In genomic region chr1:37471179-37472148, GRCm38 (mm10) we compare ENCODE assay signal across 14 mouse cellular contexts. TPM values are rescaled to one million over a fixed set of nuclear protein-coding genes. Genes with fewer than 3 reads are reported as not detected.
A peak's percentile ranks its signal among the peaks of the same experiment; 100 is the strongest.
DNase-seq lines count a peak whose midpoint lies in the region; ATAC-seq and TF ChIP-seq lines count a peak whose summit lies in the region.
"Had no signal": no experiment of that assay in that cellular context is flagged by ENCODE, and none has a peak within 500 bp of the region (broad histone marks: within the 10 kb centered on the region; RNA-seq: fewer than 3 reads in every experiment).

No protein-coding gene starts in this region.

- H3K4me2 ChIP-seq in hindbrain, postnatal 0 days (ENCODE audit: low read depth, low read length): no peak overlapping the region
- no peak overlapping the region for H3K4me2 ChIP-seq in hindbrain, embryonic 16.5 days (ENCODE audit: low read length)
- no peak overlapping the region for H3K4me2 ChIP-seq in liver, postnatal 0 days (ENCODE audit: low read depth, low read length)
- no peak overlapping the region for H3K4me2 ChIP-seq in forebrain, embryonic 13.5 days
- H3K4me2 ChIP-seq: heart, embryonic 13.5 days; hindbrain, embryonic 12.5 days; midbrain, embryonic 12.5 days had no signal

- TF ChIP-seq POLR2A in spleen, adult 2 months (IDR thresholded peaks at IDR 0.05; ENCODE audit: low read depth, low read length): no peak

- no peak for TF ChIP-seq EP300 in liver, postnatal 0 days (IDR thresholded peaks at IDR 0.05; ENCODE audit: low read depth)

- peak; percentile 15 for DNase-seq in hindbrain, postnatal 0 days (ENCODE audit: low spot score)
- DNase-seq in spleen, adult 2 months (ENCODE audit: low read depth in 1 of 2, low spot score in 2 of 2): no peak
- DNase-seq in spleen, postnatal 4 days (ENCODE audit: low spot score in 2 of 2): no peak
- no peak for DNase-seq in liver, postnatal 0 days
- DNase-seq: adrenal gland, adult 8-10 months; cerebellum, adult 11-12 months; kidney, adult 9 months had no signal

- H3K4me1 ChIP-seq in hindbrain, postnatal 0 days (ENCODE audit: insufficient read depth, low read length): no peaks in the 10 kb centered on the region
- no peaks in the 10 kb centered on the region for H3K4me1 ChIP-seq in hindbrain, embryonic 16.5 days (ENCODE audit: control insufficient read depth, insufficient read depth, low read depth, low read length)
- peaks cover 25% of the 10 kb centered on the region; the same call in 1 of the 2 replicates for H3K4me1 ChIP-seq in spleen, adult 2 months (ENCODE audit: control insufficient read depth, insufficient read depth, insufficient read length)
- peaks cover 7% of the 10 kb centered on the region for H3K4me1 ChIP-seq in liver, postnatal 0 days (ENCODE audit: insufficient read depth)
- no peaks in the 10 kb centered on the region for H3K4me1 ChIP-seq in forebrain, embryonic 13.5 days
- H3K4me1 ChIP-seq: hindbrain, embryonic 12.5 days; midbrain, embryonic 12.5 days had no signal

- H3K27me3 ChIP-seq in hindbrain, postnatal 0 days (ENCODE audit: insufficient read depth, low read length): no peaks in the 10 kb centered on the region
- H3K27me3 ChIP-seq in hindbrain, embryonic 16.5 days (replicated peaks; ENCODE audit: control insufficient read depth, insufficient read depth, low read length): no peaks in the 10 kb centered on the region
- H3K27me3 ChIP-seq in spleen, adult 2 months (ENCODE audit: control insufficient read depth, insufficient read depth, low read length): no peaks in the 10 kb centered on the region
- H3K27me3 ChIP-seq in liver, postnatal 0 days (ENCODE audit: insufficient read depth, low read length): no peaks in the 10 kb centered on the region
- H3K27me3 ChIP-seq in forebrain, embryonic 13.5 days: no peaks in the 10 kb centered on the region
- H3K27me3 ChIP-seq: heart, embryonic 13.5 days; hindbrain, embryonic 12.5 days; midbrain, embryonic 12.5 days had no signal

- peak; percentile 57 for TF ChIP-seq CTCF in hindbrain, postnatal 0 days (IDR thresholded peaks at IDR 0.05; ENCODE audit: low read depth)
- TF ChIP-seq CTCF in spleen, adult 2 months (IDR thresholded peaks at IDR 0.05; ENCODE audit: extremely low read depth, insufficient read depth, insufficient read length, insufficient replicate concordance): no peak
- TF ChIP-seq CTCF in liver, postnatal 0 days (IDR thresholded peaks at IDR 0.05; ENCODE audit: low read depth): peak; percentile 40

- 86% methylated on average over 6 of the region's 6 CpGs for WGBS in hindbrain, postnatal 0 days
- WGBS in hindbrain, embryonic 16.5 days: 83% methylated on average over 6 of the region's 6 CpGs
- 58% methylated on average over 6 of the region's 6 CpGs for WGBS in spleen, adult 2 months
- WGBS in liver, postnatal 0 days (ENCODE audit: insufficient replicate concordance): 79% methylated on average over 6 of the region's 6 CpGs
- WGBS in forebrain, embryonic 13.5 days: 85% methylated on average over 6 of the region's 6 CpGs

- H3K4me3 ChIP-seq in hindbrain, postnatal 0 days (ENCODE audit: low read length): no peak overlapping the region
- no peak overlapping the region for H3K4me3 ChIP-seq in hindbrain, embryonic 16.5 days (ENCODE audit: low read length)
- H3K4me3 ChIP-seq in spleen, adult 2 months (ENCODE audit: extremely low read depth, insufficient read depth, insufficient read length): no peak overlapping the region
- H3K4me3 ChIP-seq in liver, postnatal 0 days (ENCODE audit: low read depth, low read length): no peak overlapping the region
- no peak overlapping the region for H3K4me3 ChIP-seq in forebrain, embryonic 13.5 days
- H3K4me3 ChIP-seq: erythroblast, embryonic 14.5 days; heart, embryonic 13.5 days; hindbrain, embryonic 12.5 days; midbrain, embryonic 12.5 days had no signal

- no peaks in the 10 kb centered on the region for H3K36me3 ChIP-seq in hindbrain, postnatal 0 days (ENCODE audit: insufficient read depth, low read length)
- no peaks in the 10 kb centered on the region for H3K36me3 ChIP-seq in hindbrain, embryonic 16.5 days (ENCODE audit: control insufficient read depth, insufficient read depth, low read length)
- no peaks in the 10 kb centered on the region for H3K36me3 ChIP-seq in spleen, adult 2 months (ENCODE audit: control insufficient read depth, insufficient read depth, low read length)
- H3K36me3 ChIP-seq in liver, postnatal 0 days (replicated peaks; ENCODE audit: insufficient read depth, low read length): no peaks in the 10 kb centered on the region
- H3K36me3 ChIP-seq in forebrain, embryonic 13.5 days (ENCODE audit: poor library complexity, severe bottlenecking): no peaks in the 10 kb centered on the region
- H3K36me3 ChIP-seq: hindbrain, embryonic 12.5 days; midbrain, embryonic 12.5 days had no signal

- H3K9ac ChIP-seq in hindbrain, postnatal 0 days (replicated peaks; ENCODE audit: low read length): no peak overlapping the region
- no peak overlapping the region for H3K9ac ChIP-seq in hindbrain, embryonic 16.5 days (ENCODE audit: low read depth, low read length)
- no peak overlapping the region for H3K9ac ChIP-seq in liver, postnatal 0 days (replicated peaks)
- H3K9ac ChIP-seq in forebrain, embryonic 13.5 days: no peak overlapping the region
- H3K9ac ChIP-seq: heart, embryonic 13.5 days; hindbrain, embryonic 12.5 days; midbrain, embryonic 12.5 days had no signal

- ATAC-seq in hindbrain, postnatal 0 days: no peak
- ATAC-seq in hindbrain, embryonic 16.5 days: no peak
- no peak for ATAC-seq in liver, postnatal 0 days
- no peak for ATAC-seq in erythroid progenitor cell, adult 5-6 weeks (replicated peaks; ENCODE audit: low FRiP score, poor library complexity, severe bottlenecking)
- ATAC-seq in forebrain, embryonic 13.5 days: no peak

- no peak overlapping the region for H3K27ac ChIP-seq in hindbrain, postnatal 0 days
- H3K27ac ChIP-seq in hindbrain, embryonic 16.5 days (ENCODE audit: low read depth, low read length): no peak overlapping the region
- peak overlapping the region; percentile 37 for H3K27ac ChIP-seq in spleen, adult 2 months (ENCODE audit: insufficient read depth, low read length)
- H3K27ac ChIP-seq in liver, postnatal 0 days (ENCODE audit: low read depth): peak overlapping the region; percentile 23; the same call in 1 of the 2 replicates
- H3K27ac ChIP-seq in forebrain, embryonic 13.5 days: no peak overlapping the region
- H3K27ac ChIP-seq: heart, embryonic 13.5 days; hindbrain, embryonic 12.5 days; midbrain, embryonic 12.5 days had no signal

- H3K9me3 ChIP-seq in hindbrain, postnatal 0 days (ENCODE audit: low read length): no peaks in the 10 kb centered on the region
- no peaks in the 10 kb centered on the region for H3K9me3 ChIP-seq in hindbrain, embryonic 16.5 days (ENCODE audit: control insufficient read depth, low read length)
- H3K9me3 ChIP-seq in liver, postnatal 0 days (ENCODE audit: low read length): no peaks in the 10 kb centered on the region
- no peaks in the 10 kb centered on the region for H3K9me3 ChIP-seq in forebrain, embryonic 13.5 days (replicated peaks)
- H3K9me3 ChIP-seq: heart, embryonic 13.5 days; hindbrain, embryonic 12.5 days; midbrain, embryonic 12.5 days had no signal

RNA-seq across cellular contexts. Expression of gene Unc50, which starts 41.5 kb away (rescaled TPM):
- total RNA-seq in hindbrain, postnatal 0 days (2014; rRNA removed): 63.4 and 70.8 TPM in 2 replicates
- 135 and 138 TPM in 2 replicates for polyA plus RNA-seq in hindbrain, postnatal 0 days (2015; fragmentation: Nextera tagmentation; extraction: Ambion mirVana)
- polyA plus RNA-seq in hindbrain, embryonic 16.5 days (2015; fragmentation: Nextera tagmentation; extraction: Ambion mirVana): 122 and 127 TPM in 2 replicates
- 32.7 and 35.2 TPM in 2 replicates for polyA plus RNA-seq in spleen, adult 2 months (2012; rRNA removed)
- polyA plus RNA-seq in liver, postnatal 0 days (2015; fragmentation: Nextera tagmentation; extraction: Ambion mirVana): 77.0 and 78.6 TPM in 2 replicates
- total RNA-seq in erythroid progenitor cell, adult 5-6 weeks (2015; ENCODE audit: low replicate concordance): 27.7 and 39.6 TPM in 2 replicates
- total RNA-seq in erythroid progenitor cell, adult 5-6 weeks (2017; ENCODE audit: low replicate concordance): 7.6 and 16.2 TPM in 2 replicates
- 120 and 131 TPM in 2 replicates for polyA plus RNA-seq in forebrain, embryonic 13.5 days (2015; fragmentation: Nextera tagmentation; extraction: Ambion mirVana)

RNA-seq across cellular contexts. Expression of gene Coa5, which starts 41.6 kb away (rescaled TPM):
- 44.4 and 48.7 TPM in 2 replicates for total RNA-seq in hindbrain, postnatal 0 days (2014; rRNA removed)
- 40.9 and 43.7 TPM in 2 replicates for polyA plus RNA-seq in hindbrain, postnatal 0 days (2015; fragmentation: Nextera tagmentation; extraction: Ambion mirVana)
- polyA plus RNA-seq in hindbrain, embryonic 16.5 days (2015; fragmentation: Nextera tagmentation; extraction: Ambion mirVana): 60.4 and 66.2 TPM in 2 replicates
- polyA plus RNA-seq in spleen, adult 2 months (2012; rRNA removed): 27.7 and 30.8 TPM in 2 replicates
- polyA plus RNA-seq in liver, postnatal 0 days (2015; fragmentation: Nextera tagmentation; extraction: Ambion mirVana): 19.6 and 23.0 TPM in 2 replicates
- total RNA-seq in erythroid progenitor cell, adult 5-6 weeks (2015; ENCODE audit: low replicate concordance): 25.6 and 26.0 TPM in 2 replicates
- total RNA-seq in erythroid progenitor cell, adult 5-6 weeks (2017; ENCODE audit: low replicate concordance): 11.6 and 17.6 TPM in 2 replicates
- 44.2 and 50.4 TPM in 2 replicates for polyA plus RNA-seq in forebrain, embryonic 13.5 days (2015; fragmentation: Nextera tagmentation; extraction: Ambion mirVana)

Comparison
In these comparisons a context has a peak if more than half of its experiments do, and no peak if none do; other contexts are left out.
1. H3K27ac ChIP-seq: peak in spleen, adult 2 months (single experiment) and liver, postnatal 0 days (single experiment); none in hindbrain, postnatal 0 days (single experiment), hindbrain, embryonic 16.5 days (single experiment) and forebrain, embryonic 13.5 days (single experiment).